Mouse (Mus musculus) lung, adult 2 months (tissue): ENCODE data around the gene Snx18. TPM values are rescaled to one million over a fixed set of nuclear protein-coding genes. Genes with fewer than 3 reads are reported as not detected.

Source experiments
- DNase-seq: peaks from one replicate; pipeline ENCODE4 v3.0.0; 2022
- H3K4me1 ChIP-seq: fragments of 200-500 bp; 2 replicates; pipeline ENCODE4 v1.6.1; 2011; ENCODE audit warnings: low read length; ENCODE audit not compliant: control insufficient read depth, insufficient read depth
- H3K4me3 ChIP-seq: fragments of 200-500 bp; replicated peaks from 2 replicates; pipeline ENCODE3; 2011; ENCODE audit warnings: low read depth, mild to moderate bottlenecking, control low read depth, low read length; ENCODE audit errors: extremely low read depth
- CTCF ChIP-seq: fragments of 200-500 bp; IDR thresholded peaks from 2 replicates; pipeline ENCODE4 v1.5.1; 2011; ENCODE audit warnings: mild to moderate bottlenecking, low read length, control low read depth; ENCODE audit not compliant: insufficient read depth
- POLR2A ChIP-seq: fragments of 200-500 bp; IDR thresholded peaks from 2 replicates; pipeline ENCODE4 v1.6.1; 2011; ENCODE audit warnings: low read depth, mild to moderate bottlenecking, control low read depth, low read length, borderline replicate concordance; ENCODE audit errors: extremely low read depth
- WGBS: fragments of 180-500 bp; shearing (Covaris S2); methylation state at CpG from one replicate; pipeline ENCODE4 v1.1.7; 2018; 5-methylcytosine and 5-hydroxymethylcytosine counted together
- polyA plus RNA-seq: library from polyadenylated mRNA; depleted of rRNA; stranded (reverse); fragments of >200 nt; gene quantifications from 2 replicates; pipeline ENCODE4 v1.2.3, GENCODE M21; 2012

Gene Snx18
- polyA plus RNA-seq, 1 experiment: 22.8 TPM

DNA sequence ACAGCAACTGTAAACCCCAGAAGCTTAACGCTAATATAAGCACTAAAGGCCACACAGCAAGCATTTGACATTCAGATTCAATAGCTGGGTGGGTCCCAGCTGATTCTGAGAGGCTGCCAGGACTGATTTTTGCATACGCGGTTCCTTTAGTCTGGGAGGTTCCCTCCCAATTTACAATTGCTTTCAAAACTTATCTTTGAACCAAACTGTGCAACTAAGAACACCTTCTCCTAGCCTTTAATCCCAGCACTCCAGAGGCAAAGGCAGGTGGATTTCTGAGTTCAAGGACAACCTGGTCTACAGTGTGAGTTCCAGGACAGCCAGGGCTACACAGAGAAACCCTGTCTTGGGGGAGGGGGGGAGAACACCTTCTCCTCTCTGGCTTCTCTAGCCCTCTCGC lies 10.5 kb downstream of the Snx18 start:
- peaks cover 45% of the 10 kb centered on the region for H3K4me1 ChIP-seq
- no peak for TF ChIP-seq POLR2A
- no peak for TF ChIP-seq CTCF
- 36% methylated on average over 4 of the region's 4 CpGs for WGBS

DNA sequence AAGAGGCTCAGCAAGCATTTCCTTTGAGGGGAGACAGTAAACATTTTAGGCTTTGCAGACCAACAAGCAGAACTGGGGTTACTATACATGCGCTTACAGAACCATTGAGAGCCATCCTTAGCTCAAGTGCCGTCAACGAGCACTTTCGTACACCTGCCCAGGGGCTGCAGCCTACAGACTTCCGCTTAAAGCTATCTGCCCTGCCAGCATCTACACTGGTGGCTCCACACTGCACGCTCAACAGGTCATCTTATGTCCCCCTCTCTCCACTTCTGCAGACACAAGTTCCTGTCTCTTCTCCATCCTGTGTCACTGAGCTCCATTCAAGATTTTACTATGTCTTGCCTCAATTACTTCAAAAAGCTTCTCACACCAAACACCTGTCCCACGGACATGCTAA lies 11.0 kb downstream of the Snx18 start:
- H3K4me1 ChIP-seq: peaks cover 44% of the 10 kb centered on the region
- TF ChIP-seq CTCF: no peak
- TF ChIP-seq POLR2A: no peak

More for the DNA sequence above, 10.5 kb downstream of the Snx18 start:
- no peak for DNase-seq
- no peak overlapping the region for H3K4me3 ChIP-seq

DNA sequence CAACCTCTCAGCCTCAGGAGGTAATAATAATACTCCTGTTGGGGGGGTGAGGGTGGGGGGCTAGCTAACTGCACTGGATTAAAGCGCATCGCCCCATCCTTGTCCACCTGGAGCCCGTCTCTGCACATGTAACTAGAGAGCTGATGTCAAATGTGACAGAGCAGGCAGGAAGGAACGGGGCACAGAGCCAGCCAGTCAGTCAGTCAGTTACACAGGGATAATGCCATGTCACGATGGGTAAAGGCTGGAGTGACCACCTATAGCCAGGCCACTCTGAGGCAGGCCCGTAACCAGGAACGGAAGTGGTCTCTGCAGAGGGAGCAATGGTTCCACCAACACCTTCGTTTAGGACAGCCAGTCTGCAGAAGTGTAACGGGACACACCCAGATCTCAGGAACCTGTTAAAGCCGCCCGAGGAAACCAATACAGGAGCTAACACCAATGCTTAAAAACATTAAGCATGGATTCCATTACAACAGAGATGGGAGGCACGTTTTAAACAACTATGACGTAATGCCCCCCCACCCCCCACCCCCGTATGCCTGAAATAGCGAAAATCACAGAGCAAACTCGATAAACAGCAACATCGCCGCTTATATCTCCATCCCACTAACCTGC lies 11.5 kb downstream of the Snx18 start:
- TF ChIP-seq POLR2A (no peak), CTCF (no peak)
- no peak for DNase-seq
- 62% methylated on average over 18 of the region's 18 CpGs for WGBS
- peaks cover 42% of the 10 kb centered on the region for H3K4me1 ChIP-seq
- H3K4me3 ChIP-seq: no peak overlapping the region

More for the DNA sequence above, 11.0 kb downstream of the Snx18 start:
- no peak for DNase-seq
- no peak overlapping the region for H3K4me3 ChIP-seq
- 66% methylated on average over 7 of the region's 7 CpGs for WGBS

DNA sequence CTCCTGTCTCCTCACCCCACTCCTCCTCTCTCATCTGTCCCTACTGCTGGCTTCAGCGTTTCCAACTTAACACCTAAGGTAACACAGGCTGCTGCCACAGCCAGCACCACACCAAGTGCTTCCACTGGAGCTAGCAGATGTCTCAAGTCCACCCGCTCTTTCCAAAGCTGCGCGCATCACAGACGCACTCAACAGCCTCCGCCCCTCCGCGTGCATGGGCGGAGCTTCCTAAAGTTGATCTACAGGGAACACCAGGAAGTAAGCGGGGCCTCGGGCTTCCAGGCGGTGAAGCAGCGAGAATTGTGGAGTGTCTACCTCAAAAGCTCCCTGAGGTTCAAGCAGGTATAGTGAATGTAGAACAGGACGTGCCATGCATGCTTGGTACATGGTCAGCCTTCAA lies 12.2 kb downstream of the Snx18 start:
- no peak for DNase-seq
- no peak for TF ChIP-seq CTCF
- no peak for TF ChIP-seq POLR2A

DNA sequence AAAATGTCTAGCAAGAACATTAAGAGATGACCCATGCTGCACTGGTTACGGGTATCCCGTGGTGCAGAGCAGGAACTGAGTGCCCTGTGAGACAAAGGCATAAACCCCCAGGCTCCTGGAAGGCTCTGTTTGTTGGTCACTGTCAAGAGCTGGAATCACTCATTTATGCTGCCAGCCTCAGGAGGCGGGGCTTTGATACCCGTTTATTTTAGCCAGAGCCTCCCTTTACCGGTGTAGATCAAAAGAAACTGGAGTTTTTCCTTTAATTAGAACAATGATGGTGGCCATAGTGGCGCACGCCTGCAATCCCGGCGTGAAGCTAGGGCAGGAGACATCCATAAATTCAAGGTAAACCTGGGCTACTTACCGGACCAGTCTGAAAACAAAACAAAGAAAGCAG lies 12.7 kb downstream of the Snx18 start:
- Histone ChIP-seq H3K4me3 (no peak overlapping the region), H3K4me1 (peaks cover 35% of the 10 kb centered on the region)
- DNase-seq: no peak
- TF ChIP-seq POLR2A (no peak), CTCF (no peak)
- WGBS: 84% methylated on average over 10 of the region's 10 CpGs

More for the DNA sequence above, 12.2 kb downstream of the Snx18 start:
- Histone ChIP-seq H3K4me1 (peaks cover 36% of the 10 kb centered on the region), H3K4me3 (no peak overlapping the region)
- WGBS: 80% methylated on average over 14 of the region's 14 CpGs

DNA sequence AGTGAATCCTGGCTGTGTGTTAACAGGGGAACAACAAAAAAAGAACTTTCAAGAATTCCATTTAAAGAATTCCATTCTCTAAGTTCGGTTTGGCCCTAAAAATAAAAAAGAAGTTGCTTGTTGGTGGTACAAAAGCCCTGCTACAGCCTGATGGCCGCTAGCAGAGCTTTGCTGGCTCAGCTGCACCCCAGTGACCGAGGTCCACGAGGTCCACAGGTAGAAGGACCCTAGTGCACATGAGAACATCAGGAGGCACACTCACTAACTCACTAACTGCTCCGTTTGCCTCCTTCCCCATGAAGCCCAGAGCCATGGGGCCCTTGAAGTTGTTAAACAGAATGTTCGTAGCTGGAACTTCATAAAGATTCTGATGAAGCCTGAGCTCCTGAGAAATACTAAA lies 14.0 kb downstream of the Snx18 start:
- WGBS: 65% methylated on average over 6 of the region's 6 CpGs
- DNase-seq: no peak
- H3K4me1 ChIP-seq: peaks cover 25% of the 10 kb centered on the region
- H3K4me3 ChIP-seq: no peak overlapping the region
- TF ChIP-seq CTCF (no peak), POLR2A (no peak)

DNA sequence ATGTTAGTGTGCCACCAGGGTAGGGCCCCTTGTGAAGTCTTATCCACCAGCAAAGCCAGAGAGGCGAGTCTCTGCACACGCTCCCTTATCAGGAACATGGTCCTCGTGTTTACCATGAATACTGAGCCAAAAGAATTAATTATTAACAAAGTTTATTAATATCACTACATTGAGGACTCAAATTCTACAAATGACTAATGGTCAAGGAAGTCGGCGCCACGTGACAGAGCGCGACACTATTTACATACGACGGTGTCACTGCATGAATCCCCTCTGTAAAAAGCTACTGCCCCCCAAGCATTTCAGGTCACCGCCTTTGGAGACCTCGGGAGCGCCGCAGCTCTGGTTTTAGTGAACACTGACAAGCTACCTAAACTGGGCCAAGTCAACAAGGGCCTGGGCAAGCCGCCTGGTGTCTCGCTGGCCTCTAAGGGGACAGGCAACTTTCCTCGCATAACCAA lies 15.5 kb downstream of the Snx18 start:
- no peak for DNase-seq
- Histone ChIP-seq H3K4me1 (peaks cover 21% of the 10 kb centered on the region), H3K4me3 (no peak overlapping the region)
- no peak for TF ChIP-seq CTCF
- TF ChIP-seq POLR2A: no peak
- WGBS: 61% methylated on average over 17 of the region's 17 CpGs

DNA sequence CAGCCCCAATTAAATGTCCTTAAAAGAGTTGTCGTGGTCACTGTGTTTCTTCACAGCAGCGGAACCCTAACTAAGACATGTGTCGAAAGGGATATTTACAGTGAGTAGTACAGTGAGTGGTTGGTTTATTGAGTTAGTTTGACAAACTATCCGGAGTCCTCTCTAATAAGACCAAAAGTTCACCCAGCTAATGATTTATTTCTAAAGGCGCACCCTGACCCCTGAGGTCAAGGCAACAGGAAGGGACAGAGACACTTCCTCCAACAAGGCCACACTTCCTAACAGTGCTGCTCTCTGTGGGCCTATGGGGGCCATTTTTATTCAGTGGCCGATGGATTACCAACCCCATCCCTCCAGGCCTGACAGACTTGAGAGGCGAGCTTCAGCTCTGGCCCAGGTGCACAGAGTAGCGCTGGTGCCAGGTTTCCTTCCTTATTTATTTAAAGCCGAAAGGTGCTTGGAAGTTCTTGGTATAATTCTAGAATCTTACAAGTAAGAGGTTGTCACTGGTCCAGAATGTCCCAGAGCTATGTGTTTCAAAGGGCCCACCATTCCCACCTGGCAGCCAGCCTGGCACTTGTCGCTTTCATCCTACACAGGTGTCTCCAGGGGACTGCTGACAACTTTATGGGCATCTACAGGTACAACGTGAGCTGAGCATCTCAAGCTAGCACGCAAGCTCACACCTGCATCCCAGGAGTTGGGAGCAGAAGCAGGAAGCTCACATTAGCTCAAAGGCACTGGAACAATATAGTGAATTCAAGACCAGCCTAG lies 16.3 kb downstream of the Snx18 start:
- H3K4me1 ChIP-seq: peaks cover 27% of the 10 kb centered on the region
- DNase-seq: peak; percentile 11
- 78% methylated on average over 12 of the region's 12 CpGs for WGBS
- TF ChIP-seq POLR2A: no peak
- TF ChIP-seq CTCF: no peak
- no peak overlapping the region for H3K4me3 ChIP-seq

DNA sequence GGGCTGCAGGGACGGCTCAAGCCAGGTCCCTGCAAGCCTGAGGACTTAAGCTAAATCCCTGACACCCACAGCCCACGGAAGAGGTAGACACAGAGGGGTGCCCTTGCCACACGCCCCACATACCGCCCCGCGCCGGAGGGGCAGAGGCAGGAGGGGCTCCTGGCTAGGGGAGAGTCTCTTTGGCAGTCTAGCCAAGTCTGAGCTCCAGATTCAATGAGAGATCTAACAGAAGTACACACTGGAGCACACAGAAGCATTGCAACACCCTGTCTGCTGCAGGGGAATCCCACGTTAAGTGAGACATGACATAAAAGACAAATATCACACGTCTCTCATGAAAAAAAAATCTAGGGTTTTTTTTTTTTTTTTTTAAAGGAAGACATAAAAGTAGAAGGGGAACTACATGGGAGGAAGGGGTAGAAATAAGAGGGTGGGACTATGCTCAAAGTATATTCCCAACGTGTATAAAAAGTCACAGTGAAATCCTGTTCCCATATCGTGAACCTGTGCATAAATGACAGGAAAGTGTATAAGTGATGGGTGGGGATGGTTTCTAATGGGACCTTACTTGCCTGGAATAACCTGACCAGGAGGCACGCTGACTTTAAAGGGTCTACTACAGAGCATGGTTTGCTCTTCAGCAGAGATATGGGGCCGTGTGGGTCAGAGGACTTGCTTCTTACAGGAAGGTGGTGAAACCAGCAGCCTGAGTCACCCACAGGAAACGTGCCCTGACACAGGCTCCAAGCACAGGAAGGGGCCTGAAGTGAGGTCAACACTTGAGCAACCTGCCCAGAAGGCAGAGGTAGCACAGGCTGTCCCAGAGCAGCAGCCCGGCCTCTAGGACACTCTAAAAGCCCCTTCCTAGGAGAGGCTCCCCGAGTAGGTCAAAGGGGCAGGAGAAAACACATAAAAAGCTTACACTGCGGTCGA lies 17.6 kb downstream of the Snx18 start:
- H3K4me1 ChIP-seq: peaks cover 30% of the 10 kb centered on the region
- peak; percentile 8 for DNase-seq
- WGBS: 64% methylated on average over 18 of the region's 18 CpGs
- TF ChIP-seq CTCF (no peak), POLR2A (no peak)
- H3K4me3 ChIP-seq: no peak overlapping the region
